Mouse (Mus musculus) liver, adult (tissue): Measurements from ENCODE around the gene Olfr195.

Source experiments
- GATA4 ChIP-seq: IDR thresholded peaks from 2 replicates; pipeline ENCODE4 v1.6.1; 2014; ENCODE audit warnings: mild to moderate bottlenecking, low read length; ENCODE audit not compliant: insufficient replicate concordance

The Olfr195 gene

GRCm38 (mm10) chr16:59146746-59147145 lies at the start of gene Olfr195:
Gene Olfr195 (plus strand): TSS chr16:59147046.
- TF ChIP-seq GATA4 = no peak

GRCm38 (mm10) chr16:59105312-59105711 lies 41.5 kb upstream of the Olfr195 start:
- TF ChIP-seq GATA4 = no peak

GRCm38 (mm10) chr16:59111781-59112180 lies 35.1 kb upstream of the Olfr195 start, which contains the start of gene Olfr193:
Gene Olfr193 (minus strand): TSS chr16:59111881.
- no peak for TF ChIP-seq GATA4

- no peak for TF ChIP-seq GATA4
These were observed 25.9 kb upstream of the Olfr195 start, which contains the start of gene Olfr194 for GRCm38 (mm10) chr16:59120969-59121368. Gene Olfr194 (minus strand): TSS chr16:59121069.

GRCm38 (mm10) chr16:59130740-59131139 lies 16.1 kb upstream of the Olfr195 start:
- no peak for TF ChIP-seq GATA4

- TF ChIP-seq GATA4 = no peak
These were observed 5.7 kb upstream of the Olfr195 start for GRCm38 (mm10) chr16:59141105-59141504.

- TF ChIP-seq GATA4 = no peak
These were observed 5.2 kb downstream of the Olfr195 start for GRCm38 (mm10) chr16:59151996-59152395.

- no peak for TF ChIP-seq GATA4
These were observed 23.5 kb downstream of the Olfr195 start, which contains the start of gene Olfr196 for GRCm38 (mm10) chr16:59170354-59170753. Gene Olfr196 (minus strand): TSS chr16:59170454.
